Mouse (Mus musculus) small intestine, adult 2 months (tissue): Measurements from ENCODE around the gene Btnl4.
"Not testable (repeated sequence)": the region's sequence is repeated elsewhere in the genome, so short reads cannot be mapped to it uniquely, and the experiment has no call there.

Experiments used
- CTCF ChIP-seq: fragments of 200-500 bp; IDR thresholded peaks from 2 replicates; pipeline ENCODE4 v1.5.1; 2012; ENCODE audit warnings: low read depth, mild to moderate bottlenecking, control low read depth, inconsistent platforms, low read length, moderate library complexity, mixed read lengths; ENCODE audit not compliant: insufficient replicate concordance, insufficient read length; ENCODE audit errors: extremely low read depth
- POLR2A ChIP-seq: fragments of 200-500 bp; IDR thresholded peaks from 2 replicates; pipeline ENCODE4 v1.6.1; 2012; ENCODE audit warnings: low read depth, mild to moderate bottlenecking, control low read depth, inconsistent platforms, low read length, moderate library complexity

- TF ChIP-seq CTCF, POLR2A: not testable (repeated sequence)
These were observed 20.2 kb upstream of the Btnl4 start for GRCm38 (mm10) chr17:34497319-34497718.
